Mouse (Mus musculus) Muller cell, postnatal 12 days (primary cell): ENCODE measurements around the gene Irf2bp2.
"Not testable (repeated sequence)": the region's sequence is repeated elsewhere in the genome, so short reads cannot be mapped to it uniquely, and the experiment has no call there.

Experiments
- DNase-seq: peaks from one replicate; pipeline ENCODE4 v3.0.0-alpha.2; 2015; ENCODE audit errors: inconsistent ontology term

Gene Irf2bp2

DNA sequence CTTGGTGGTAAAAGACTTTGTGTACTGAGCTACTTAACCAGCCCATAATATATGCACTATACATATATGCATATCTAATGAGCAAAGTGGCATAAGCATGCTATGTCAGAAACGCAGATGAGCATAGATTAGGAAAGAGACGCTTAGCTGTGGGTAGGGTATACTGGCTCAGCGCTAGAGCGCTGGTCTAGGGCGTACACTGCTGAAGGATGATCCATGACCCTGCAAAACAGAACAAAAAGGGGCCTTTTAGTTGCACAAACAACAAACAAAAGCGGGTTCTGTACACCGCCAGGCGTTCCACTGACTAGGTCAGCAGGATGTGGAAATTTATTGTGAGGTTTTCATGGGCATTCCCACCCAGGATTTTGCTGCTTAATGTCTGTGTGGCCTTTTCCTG lies 8.9 kb upstream of the Irf2bp2 start:
- no peak for DNase-seq

DNA sequence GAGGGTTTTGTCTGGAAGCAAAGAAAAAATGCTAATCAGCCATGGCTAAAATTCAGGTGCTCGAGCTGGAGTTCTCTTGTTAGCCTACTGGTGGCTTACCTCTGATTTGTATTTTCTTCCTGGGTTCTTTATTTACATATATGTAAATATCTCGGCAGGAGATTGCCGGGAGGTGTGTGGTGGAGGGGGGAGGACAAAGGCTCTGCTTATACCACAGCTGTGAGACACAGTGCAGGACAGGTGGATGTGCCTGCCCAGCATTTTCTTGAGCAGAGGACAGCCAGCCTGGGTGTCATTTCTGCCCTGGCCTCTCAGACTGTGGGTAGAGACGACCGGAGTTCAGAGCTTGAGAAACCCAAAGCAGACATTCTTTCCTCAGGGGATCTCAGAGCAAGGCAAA lies 7.5 kb upstream of the Irf2bp2 start:
- no peak for DNase-seq

DNA sequence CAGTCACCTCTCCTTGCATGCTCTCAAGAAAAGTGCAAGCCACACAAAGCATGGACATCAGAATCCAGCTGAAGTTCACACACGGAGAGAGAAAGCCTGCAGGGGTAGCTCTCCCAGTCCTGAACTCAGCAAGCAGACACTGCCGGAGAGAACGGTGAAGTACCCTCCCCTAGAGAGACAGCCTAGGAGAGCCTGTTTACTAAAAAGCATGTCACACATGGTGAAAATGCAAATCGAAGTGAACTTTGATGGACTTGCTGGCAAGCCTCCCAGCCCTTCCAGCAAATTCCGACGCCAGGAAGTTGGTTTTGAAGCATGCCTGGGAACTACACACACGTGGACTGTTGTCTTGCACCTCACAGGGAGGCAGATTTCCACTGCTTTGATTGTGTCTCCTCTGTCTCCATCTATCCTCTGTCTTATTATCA lies 7.0 kb upstream of the Irf2bp2 start:
- peak; percentile 65 for DNase-seq

GRCm38 (mm10) chr8:126600388-126600787 lies 6.6 kb upstream of the Irf2bp2 start:
- not testable (repeated sequence) for DNase-seq

DNA sequence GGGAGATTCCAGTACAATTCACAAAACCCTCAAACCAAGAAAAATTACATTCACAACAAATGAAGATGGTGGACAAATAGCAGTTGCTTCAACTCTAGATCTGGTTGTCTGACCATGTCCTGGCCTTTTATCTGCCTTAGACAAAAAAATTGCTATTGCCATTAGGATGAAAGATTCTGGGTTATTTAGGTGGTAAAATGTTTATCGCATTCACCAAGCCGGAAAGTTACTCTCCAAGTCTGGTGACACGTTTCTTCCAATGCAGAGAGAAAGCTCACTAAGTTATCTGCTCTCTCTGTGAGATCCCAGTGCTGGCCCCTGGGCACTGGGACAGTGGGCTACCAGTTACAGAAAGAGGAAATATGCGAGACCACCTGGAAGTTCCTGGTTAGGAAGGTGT lies 5.5 kb upstream of the Irf2bp2 start:
- DNase-seq, result no peak

GRCm38 (mm10) chr8:126598218-126598617 lies 4.4 kb upstream of the Irf2bp2 start:
- DNase-seq, result no peak

DNA sequence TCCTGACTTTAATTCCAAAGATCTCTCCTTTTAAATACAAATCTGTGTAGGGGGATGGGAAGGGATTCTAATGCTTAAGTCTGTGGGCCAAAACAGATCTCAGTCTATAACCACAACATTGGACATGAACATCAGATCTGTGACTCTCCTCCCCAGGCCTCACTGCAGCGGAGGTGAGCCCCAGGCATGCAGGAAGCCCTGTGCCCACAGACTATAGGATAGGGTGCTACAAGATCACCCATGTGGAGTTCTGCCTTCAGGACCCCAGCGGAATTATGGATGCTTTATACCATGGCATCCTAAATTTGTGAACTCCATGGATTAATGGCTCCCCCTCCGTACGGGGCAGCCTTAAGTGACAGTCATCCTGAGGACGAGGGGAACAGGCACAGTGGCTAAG lies 2.9 kb upstream of the Irf2bp2 start:
- no peak for DNase-seq

DNA sequence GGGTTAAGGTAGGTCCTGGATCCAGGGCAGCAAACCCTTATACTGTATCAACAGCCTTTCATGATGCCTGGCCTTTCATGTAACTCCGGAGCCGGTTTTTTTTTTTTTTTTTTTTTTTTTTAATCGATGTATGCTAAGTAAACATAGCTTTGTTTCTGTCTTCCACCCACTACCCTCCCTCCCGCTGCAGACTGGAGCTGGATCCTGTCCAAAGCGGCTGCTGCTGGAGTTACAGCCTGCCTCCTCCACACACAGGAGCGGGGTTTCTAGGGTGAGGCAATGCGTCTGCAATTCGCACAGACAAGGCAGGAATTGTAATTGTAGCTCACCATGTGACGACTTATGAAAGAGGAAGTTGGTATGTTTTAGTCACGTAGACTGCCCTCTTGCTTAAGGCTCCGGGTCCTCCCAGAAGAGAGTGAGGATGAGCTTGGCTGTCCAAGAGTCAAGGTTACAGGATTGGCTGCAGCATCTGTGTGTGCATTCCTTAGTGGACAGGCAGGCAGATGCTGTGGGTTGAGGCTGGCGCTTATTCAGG lies 2.4 kb upstream of the Irf2bp2 start:
- DNase-seq, result peak; percentile 91

GRCm38 (mm10) chr8:126595204-126596061 lies 1.6 kb upstream of the Irf2bp2 start:
- peak; percentile 81 for DNase-seq

GRCm38 (mm10) chr8:126594481-126595000 lies 755 bp upstream of the Irf2bp2 start:
- DNase-seq, result peak; percentile 100

DNA sequence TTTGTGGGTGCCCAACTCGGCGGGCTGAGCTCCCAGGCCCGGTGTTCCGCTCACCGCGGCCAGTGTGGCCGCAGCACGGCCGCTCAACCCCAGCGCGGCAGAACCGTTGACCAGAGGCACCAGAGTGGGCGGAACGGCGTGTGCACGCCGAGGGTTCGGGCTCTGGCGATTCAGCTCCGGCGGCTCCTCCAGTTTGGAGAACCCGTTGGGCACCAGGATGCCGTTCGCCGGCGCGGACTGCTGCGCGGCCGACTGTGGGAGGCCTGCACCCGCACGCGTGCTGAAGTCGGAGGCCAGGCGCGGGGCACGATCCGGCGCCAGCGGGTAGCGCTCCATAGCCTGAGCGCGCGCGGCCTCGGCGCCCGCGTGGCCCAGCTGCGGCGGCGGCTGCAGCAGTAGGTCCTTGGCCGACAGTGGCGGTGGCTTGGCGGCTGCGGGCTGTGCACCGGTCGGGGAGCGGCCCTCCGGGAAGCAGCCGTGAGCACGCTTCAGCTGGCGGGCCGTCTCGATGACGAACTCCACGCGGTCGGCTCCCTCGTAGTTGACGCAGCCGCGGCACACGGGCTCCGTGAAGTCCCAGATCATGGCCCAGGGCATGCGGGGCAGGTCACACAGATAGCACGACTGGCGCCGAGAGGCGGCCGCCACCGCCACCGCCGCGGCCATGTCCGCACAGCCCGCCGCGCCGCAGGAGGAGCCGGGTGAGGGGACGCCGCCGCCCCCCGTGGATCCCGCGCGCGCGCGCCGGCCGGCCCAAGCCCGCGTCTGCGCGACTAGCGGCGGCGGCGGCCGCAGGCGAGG lies 815 bp downstream of the Irf2bp2 start:
- peak; percentile 63 for DNase-seq

DNA sequence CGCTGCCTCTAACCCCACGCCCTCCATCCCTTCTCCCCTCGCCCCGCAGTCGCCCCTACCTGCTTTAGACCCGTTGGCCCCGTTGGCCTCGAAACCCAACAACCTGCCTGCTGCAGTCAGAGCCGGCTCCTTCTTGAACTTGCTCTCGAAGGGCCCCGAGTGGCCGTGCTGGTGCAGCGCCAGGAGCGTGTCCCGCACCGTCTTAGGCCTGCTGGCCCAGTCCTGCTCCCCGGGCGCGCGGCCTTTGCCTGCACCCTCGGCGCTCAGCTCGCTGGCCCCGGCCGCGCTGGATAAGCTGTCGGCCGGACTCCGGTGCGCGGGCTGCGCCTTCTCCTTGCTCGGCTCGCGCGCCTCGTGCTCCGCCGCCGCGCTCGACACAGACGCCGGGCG lies 1.4 kb downstream of the Irf2bp2 start:
- peak; percentile 55 for DNase-seq

GRCm38 (mm10) chr8:126591821-126592268 lies 1.9 kb downstream of the Irf2bp2 start:
- DNase-seq, result peak; percentile 74

GRCm38 (mm10) chr8:126591141-126591820 lies 2.5 kb downstream of the Irf2bp2 start:
- peak; percentile 71 for DNase-seq

DNA sequence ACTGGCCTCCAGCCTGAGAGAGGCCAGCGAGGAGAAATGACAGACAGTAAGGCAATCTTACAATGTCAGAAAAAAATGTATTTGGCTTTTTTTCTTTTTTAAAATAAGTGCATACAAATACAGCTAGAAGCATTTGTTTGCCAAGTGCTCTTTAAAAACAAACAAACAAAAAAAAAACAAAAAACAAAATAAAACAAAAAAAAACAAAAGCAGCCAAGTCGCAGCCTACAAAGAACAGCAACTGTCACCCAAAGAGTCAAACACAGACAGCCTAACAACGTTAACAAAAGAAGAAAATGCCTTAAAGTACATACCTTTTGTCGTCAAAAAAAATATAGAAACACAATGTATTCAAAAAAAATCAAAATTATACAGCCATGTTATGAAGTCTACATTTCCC lies 3.2 kb downstream of the Irf2bp2 start:
- no peak for DNase-seq

- DNase-seq, result peak; percentile 51
Measured at GRCm38 (mm10) chr8:126590024-126590529, 3.7 kb downstream of the Irf2bp2 start.

GRCm38 (mm10) chr8:126589507-126590023 lies 4.2 kb downstream of the Irf2bp2 start:
- peak; percentile 48 for DNase-seq

- peak; percentile 59 for DNase-seq
Measured at GRCm38 (mm10) chr8:126588636-126589506, 4.9 kb downstream of the Irf2bp2 start.

GRCm38 (mm10) chr8:126587836-126588503 lies 5.8 kb downstream of the Irf2bp2 start:
- DNase-seq, result no peak
